Mouse (Mus musculus) cortical plate, adult 2 months (tissue): ENCODE data around the gene Foxj1.

Experiments used
- CTCF ChIP-seq: fragments of 200-500 bp; IDR thresholded peaks from 2 replicates; pipeline ENCODE4 v1.5.1; 2011; ENCODE audit warnings: mild to moderate bottlenecking, control low read depth, low read length; ENCODE audit not compliant: insufficient read depth; ENCODE audit errors: extremely low read depth
- POLR2A ChIP-seq: fragments of 200-500 bp; IDR thresholded peaks from 2 replicates; pipeline ENCODE4 v1.6.1; 2011; ENCODE audit warnings: mild to moderate bottlenecking, low read length, control low read depth; ENCODE audit not compliant: insufficient read depth; ENCODE audit errors: extremely low read depth

DNA sequence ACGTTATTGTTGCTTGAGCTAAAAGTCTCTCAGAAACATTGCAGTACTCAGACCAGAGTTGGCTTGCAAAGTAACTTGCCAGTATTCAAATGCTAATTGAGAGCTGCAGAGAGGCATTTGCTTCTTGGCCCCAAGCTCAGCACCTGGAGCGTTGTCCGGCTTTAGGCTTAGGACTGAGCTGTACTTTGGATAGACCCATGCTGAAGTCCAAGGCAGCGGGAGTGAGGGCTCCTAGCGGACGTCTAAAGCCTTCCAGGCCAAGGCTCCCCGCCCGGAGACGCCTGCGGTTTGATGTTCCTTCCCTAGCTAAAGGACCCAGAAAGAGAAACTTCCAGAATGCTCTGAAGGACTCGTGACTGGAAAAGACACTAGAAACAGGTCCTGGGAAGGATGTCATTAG lies 53.1 kb downstream of the Foxj1 start:
- no peak for TF ChIP-seq CTCF
- TF ChIP-seq POLR2A, result no peak
